Mouse (Mus musculus) forebrain, embryonic 16.5 days (tissue): ENCODE results near the gene Rhox7a. TPM values are rescaled to one million over a fixed set of nuclear protein-coding genes. Genes with fewer than 3 reads are reported as not detected.

Experiments
- polyA plus RNA-seq: library from polyadenylated mRNA; unstranded; fragments of >200 nt; fragmentation: Nextera tagmentation; extraction: Ambion mirVana; gene quantifications from 2 replicates; pipeline ENCODE4 v1.2.1, GENCODE M21; 2015

Gene Rhox7a
- polyA plus RNA-seq, 1 experiment from 2014 or later: not detected

Other genes with a start within 250 kb of the Rhox7a start
- not detected in 2 replicates for gene Rhox4f, start 224.0 kb upstream of the Rhox7a start, polyA plus RNA-seq
- gene Rhox3g, start 203.1 kb upstream of the Rhox7a start, polyA plus RNA-seq: not detected in 2 replicates
- gene Rhox2g, start 188.2 kb upstream of the Rhox7a start, polyA plus RNA-seq: not detected in 2 replicates
- gene Rhox4g, start 180.4 kb upstream of the Rhox7a start, polyA plus RNA-seq: not detected in 2 replicates
- gene Rhox3h, start 162.9 kb upstream of the Rhox7a start, polyA plus RNA-seq: not detected in 2 replicates
- not detected in 2 replicates for gene Rhox2h, start 158.4 kb upstream of the Rhox7a start, polyA plus RNA-seq
- gene Rhox5, start 26.8 kb upstream of the Rhox7a start, polyA plus RNA-seq: 0.56 TPM in 1 of 2 replicates, not detected in the other
- gene Rhox6, start 4.8 kb upstream of the Rhox7a start, polyA plus RNA-seq: not detected in 2 replicates
- gene Rhox8, start 47.3 kb downstream of the Rhox7a start, polyA plus RNA-seq: not detected in 2 replicates
- gene Rhox7b, start 65.5 kb downstream of the Rhox7a start, polyA plus RNA-seq: not detected in 2 replicates
- not detected in 2 replicates for gene Rhox9, start 70.1 kb downstream of the Rhox7a start, polyA plus RNA-seq
- gene Btg1-ps1, start 187.1 kb downstream of the Rhox7a start, polyA plus RNA-seq: not detected in 2 replicates
- not detected in 2 replicates for gene Btg1-ps2, start 211.4 kb downstream of the Rhox7a start, polyA plus RNA-seq
- not detected in 2 replicates for gene Rhox10, start 234.8 kb downstream of the Rhox7a start, polyA plus RNA-seq